Mouse (Mus musculus) retina, embryonic 14.5 days (tissue): Measurements from ENCODE around the gene Gapdhs.
"Not testable (repeated sequence)": the region's sequence is repeated elsewhere in the genome, so short reads cannot be mapped to it uniquely, and the experiment has no call there.

Experiments used
- DNase-seq: peaks from one replicate; pipeline ENCODE4 v3.0.0-alpha.2; 2015; ENCODE audit warnings: low spot score

The Gapdhs gene

GRCm38 (mm10) chr7:30744022-30744598 is 629 bp upstream of the Gapdhs start:
- DNase-seq: peak; percentile 7

GRCm38 (mm10) chr7:30742570-30742969 is 911 bp downstream of the Gapdhs start:
- DNase-seq: not testable (repeated sequence)

GRCm38 (mm10) chr7:30736211-30736610 is 7.3 kb downstream of the Gapdhs start:
- DNase-seq: no peak

- not testable (repeated sequence) for DNase-seq
Observed at GRCm38 (mm10) chr7:30730064-30730722, 13.3 kb downstream of the Gapdhs start.

- peak; percentile 97 for DNase-seq
Observed at GRCm38 (mm10) chr7:30729396-30730063, 14.0 kb downstream of the Gapdhs start, which contains the start of gene Tmem147. Gene Tmem147, minus strand, starts transcription at chr7:30729540.

GRCm38 (mm10) chr7:30728739-30729395 is 14.6 kb downstream of the Gapdhs start:
- DNase-seq: no peak

- DNase-seq: no peak
Observed at GRCm38 (mm10) chr7:30728214-30728613, 15.3 kb downstream of the Gapdhs start.

- no peak for DNase-seq
Observed at GRCm38 (mm10) chr7:30723274-30723953, 20.1 kb downstream of the Gapdhs start.

- no peak for DNase-seq
Observed at GRCm38 (mm10) chr7:30721286-30721685, 22.2 kb downstream of the Gapdhs start.

- no peak for DNase-seq
Observed at GRCm38 (mm10) chr7:30719669-30720068, 23.8 kb downstream of the Gapdhs start.

GRCm38 (mm10) chr7:30717716-30718046 is 25.8 kb downstream of the Gapdhs start:
- no peak for DNase-seq

GRCm38 (mm10) chr7:30717006-30717715 is 26.3 kb downstream of the Gapdhs start:
- DNase-seq: peak; percentile 90

GRCm38 (mm10) chr7:30711942-30712341 is 31.5 kb downstream of the Gapdhs start, which contains the start of gene Atp4a:
Gene Atp4a, plus strand, starts transcription at chr7:30712209.
- DNase-seq: no peak

GRCm38 (mm10) chr7:30707441-30707840 is 36.0 kb downstream of the Gapdhs start:
- DNase-seq: no peak

GRCm38 (mm10) chr7:30706214-30706882 is 37.1 kb downstream of the Gapdhs start:
- no peak for DNase-seq

- peak; percentile 35 for DNase-seq
Observed at GRCm38 (mm10) chr7:30698589-30698988, 44.9 kb downstream of the Gapdhs start, which contains the start of gene 2200002J24Rik. Gene 2200002J24Rik, plus strand, starts transcription at chr7:30698926.

GRCm38 (mm10) chr7:30698101-30698500 is 45.4 kb downstream of the Gapdhs start:
- no peak for DNase-seq

GRCm38 (mm10) chr7:30688325-30688724 is 55.2 kb downstream of the Gapdhs start:
- DNase-seq: no peak

- DNase-seq: no peak
Observed at GRCm38 (mm10) chr7:30683425-30683824, 60.1 kb downstream of the Gapdhs start.

- DNase-seq: no peak
Observed at GRCm38 (mm10) chr7:30681897-30682296, 61.6 kb downstream of the Gapdhs start.
